Mouse (Mus musculus): ENCODE data around the gene Gm10959. TPM values are rescaled to one million over a fixed set of nuclear protein-coding genes. Genes with fewer than 3 reads are reported as not detected.
"Not testable (repeated sequence)": the region's sequence is repeated elsewhere in the genome, so short reads cannot be mapped to it uniquely, and the experiment has no call there.

Gene Gm10959
- not detected for total RNA-seq (2021)
- long read RNA-seq, experiment 1: 0 reads
- long read RNA-seq, experiment 2: 0 reads

- no peak for DNase-seq (ENCODE audit: low spot score in 2 of 2)
Measured at GRCm38 (mm10) chr3:122919260-122919659, at the start of gene Gm10959. Gene Gm10959 (minus strand): TSS chr3:122919360.

- no peak for DNase-seq (ENCODE audit: low spot score in 2 of 2)
Measured at GRCm38 (mm10) chr3:122968391-122968790, 49.2 kb upstream of the Gm10959 start.

GRCm38 (mm10) chr3:122964301-122964700 lies 45.1 kb upstream of the Gm10959 start:
- no peak for DNase-seq (ENCODE audit: low spot score in 2 of 2)

GRCm38 (mm10) chr3:122950129-122950528 lies 31.0 kb upstream of the Gm10959 start:
- DNase-seq (ENCODE audit: low spot score in 2 of 2): no peak

GRCm38 (mm10) chr3:122943387-122943890 lies 24.3 kb upstream of the Gm10959 start:
- DNase-seq (ENCODE audit: low spot score in 2 of 2): no peak

- peak in 1 of 2 experiments; percentile 37 for DNase-seq (ENCODE audit: low spot score in 2 of 2)
Measured at GRCm38 (mm10) chr3:122939215-122939614, 20.1 kb upstream of the Gm10959 start.

- not testable (repeated sequence) for DNase-seq (ENCODE audit: low spot score in 2 of 2)
Measured at GRCm38 (mm10) chr3:122937176-122937575, 18.0 kb upstream of the Gm10959 start.

GRCm38 (mm10) chr3:122932466-122932865 lies 13.3 kb upstream of the Gm10959 start:
- no peak for DNase-seq (ENCODE audit: low spot score in 2 of 2)

GRCm38 (mm10) chr3:122929723-122930122 lies 10.6 kb upstream of the Gm10959 start:
- DNase-seq (ENCODE audit: low spot score in 2 of 2): no peak

GRCm38 (mm10) chr3:122924009-122924914 lies 5.1 kb upstream of the Gm10959 start, which contains the start of gene 1810037I17Rik:
Gene 1810037I17Rik (plus strand): TSS chr3:122924203.
- peak; percentile 93 to 97 for DNase-seq (ENCODE audit: low spot score in 2 of 2)

GRCm38 (mm10) chr3:122923147-122923546 lies 4.0 kb upstream of the Gm10959 start:
- no peak for DNase-seq (ENCODE audit: low spot score in 2 of 2)

- DNase-seq (ENCODE audit: low spot score in 2 of 2): no peak
Measured at GRCm38 (mm10) chr3:122921676-122922527, 2.7 kb upstream of the Gm10959 start.

- no peak for DNase-seq (ENCODE audit: low spot score in 2 of 2)
Measured at GRCm38 (mm10) chr3:122920572-122921435, 1.6 kb upstream of the Gm10959 start.

- DNase-seq (ENCODE audit: low spot score in 2 of 2): no peak
Measured at GRCm38 (mm10) chr3:122918672-122919071, 488 bp downstream of the Gm10959 start.

- no peak for DNase-seq (ENCODE audit: low spot score in 2 of 2)
Measured at GRCm38 (mm10) chr3:122916191-122916680, 2.9 kb downstream of the Gm10959 start.

GRCm38 (mm10) chr3:122915493-122915892 lies 3.7 kb downstream of the Gm10959 start:
- no peak for DNase-seq (ENCODE audit: low spot score in 2 of 2)

GRCm38 (mm10) chr3:122907841-122908240 lies 11.3 kb downstream of the Gm10959 start:
- no peak for DNase-seq (ENCODE audit: low spot score in 2 of 2)

- peak in 1 of 2 experiments; percentile 44 for DNase-seq (ENCODE audit: low spot score in 2 of 2)
Measured at GRCm38 (mm10) chr3:122903746-122904433, 15.3 kb downstream of the Gm10959 start.

- DNase-seq (ENCODE audit: low spot score in 2 of 2): no peak
Measured at GRCm38 (mm10) chr3:122898254-122898653, 20.9 kb downstream of the Gm10959 start.
